Mouse (Mus musculus) heart, postnatal 0 days (tissue): Measurements from ENCODE around the gene Psapl1.

Experiments used
- CTCF ChIP-seq: IDR thresholded peaks from 2 replicates; pipeline ENCODE4 v1.5.1; 2016; ENCODE audit warnings: antibody characterized with exemption, control low read depth, low read depth
- EP300 ChIP-seq: IDR thresholded peaks from 2 replicates; pipeline ENCODE4 v1.6.1; 2016; ENCODE audit warnings: antibody characterized with exemption, low read depth

GRCm38 (mm10) chr5:36174569-36175115 is 29.2 kb upstream of the Psapl1 start:
- TF ChIP-seq EP300 (no peak), CTCF (no peak)
